Mouse (Mus musculus) ES-Bruce4 (cell line): ENCODE data around the gene Abtb1. TPM values are rescaled to one million over a fixed set of nuclear protein-coding genes. Genes with fewer than 3 reads are reported as not detected.

Experiments
- H3K27ac ChIP-seq: 2 replicates; pipeline ENCODE4 v1.5.1; 2012; ENCODE audit warnings: low read length, inconsistent platforms; ENCODE audit not compliant: insufficient read depth
- H3K27me3 ChIP-seq: 2 replicates; pipeline ENCODE4 v1.6.1; 2012; ENCODE audit warnings: mild to moderate bottlenecking, low read length, inconsistent platforms; ENCODE audit not compliant: control insufficient read depth, poor library complexity, insufficient read depth, severe bottlenecking
- H3K36me3 ChIP-seq: 2 replicates; pipeline ENCODE4 v1.6.1; 2012; ENCODE audit warnings: inconsistent platforms, mild to moderate bottlenecking, low read length, moderate library complexity; ENCODE audit not compliant: control insufficient read depth, poor library complexity, insufficient read depth, severe bottlenecking
- H3K4me1 ChIP-seq: one replicate; pipeline ENCODE4 v1.8.1; 2011; ENCODE audit warnings: low read length; ENCODE audit not compliant: control insufficient read depth, insufficient read depth
- H3K4me3 ChIP-seq: 2 replicates; pipeline ENCODE4 v1.5.1; 2011; ENCODE audit warnings: low read depth, mild to moderate bottlenecking, low read length
- H3K9ac ChIP-seq: 2 replicates; pipeline ENCODE4 v1.6.1; 2012; ENCODE audit warnings: low read depth, mild to moderate bottlenecking, inconsistent platforms; ENCODE audit not compliant: poor library complexity, severe bottlenecking
- H3K9me3 ChIP-seq: replicated peaks from 2 replicates; pipeline ENCODE4 v1.6.1; 2012; ENCODE audit warnings: mild to moderate bottlenecking, low read length, inconsistent platforms; ENCODE audit not compliant: control insufficient read depth, poor library complexity, insufficient read depth, severe bottlenecking
- CTCF ChIP-seq: IDR thresholded peaks from one replicate; pipeline ENCODE4 v1.8.1; 2011; ENCODE audit warnings: low read depth, low read length
- EP300 ChIP-seq: IDR thresholded peaks from 2 replicates; pipeline ENCODE4 v1.6.1; 2011; ENCODE audit warnings: low read depth, low read length; ENCODE audit not compliant: insufficient read depth
- POLR2A ChIP-seq: IDR thresholded peaks from one replicate; pipeline ENCODE4 v1.8.1; 2011; ENCODE audit warnings: low read length; ENCODE audit not compliant: insufficient read depth
- polyA plus RNA-seq: library from polyadenylated mRNA; stranded (reverse); fragments of >200 nt; gene quantifications from 2 replicates; pipeline ENCODE4 v1.2.4, GENCODE M21; 2011; ENCODE audit warnings: low read depth; ENCODE audit not compliant: missing spikeins, insufficient read depth, insufficient read length

Gene Abtb1
- polyA plus RNA-seq, 1 experiment: 18.3 TPM

- no peak overlapping the region for H3K4me3 ChIP-seq
- H3K36me3 ChIP-seq: no peaks in the 10 kb centered on the region
- no peaks in the 10 kb centered on the region for H3K9me3 ChIP-seq
- H3K27ac ChIP-seq: no peak overlapping the region
- no peak overlapping the region for H3K9ac ChIP-seq
- no peaks in the 10 kb centered on the region for H3K4me1 ChIP-seq
- no peak for TF ChIP-seq CTCF
- TF ChIP-seq EP300: no peak
- TF ChIP-seq POLR2A: no peak
- H3K27me3 ChIP-seq: no peaks in the 10 kb centered on the region
Observed at GRCm38 (mm10) chr6:88844901-88845565, 3.2 kb upstream of the Abtb1 start.

GRCm38 (mm10) chr6:88843781-88844725, 2.3 kb upstream of the Abtb1 start:
- Histone ChIP-seq H3K4me1 (no peaks in the 10 kb centered on the region), H3K9me3 (no peaks in the 10 kb centered on the region), H3K36me3 (no peaks in the 10 kb centered on the region), H3K9ac (no peak overlapping the region), H3K27me3 (no peaks in the 10 kb centered on the region), H3K4me3 (no peak overlapping the region), H3K27ac (no peak overlapping the region)
- TF ChIP-seq CTCF (no peak), EP300 (no peak), POLR2A (no peak)

GRCm38 (mm10) chr6:88843241-88843640, 1.5 kb upstream of the Abtb1 start:
- Histone ChIP-seq H3K27me3 (no peaks in the 10 kb centered on the region), H3K27ac (no peak overlapping the region), H3K9me3 (no peaks in the 10 kb centered on the region), H3K36me3 (no peaks in the 10 kb centered on the region), H3K4me1 (no peaks in the 10 kb centered on the region), H3K4me3 (peak overlapping the region; percentile 67), H3K9ac (no peak overlapping the region)
- no peak for TF ChIP-seq CTCF
- TF ChIP-seq POLR2A: no peak
- no peak for TF ChIP-seq EP300

GRCm38 (mm10) chr6:88842731-88843151, 957 bp upstream of the Abtb1 start:
- Histone ChIP-seq H3K4me1 (no peaks in the 10 kb centered on the region), H3K27me3 (no peaks in the 10 kb centered on the region), H3K9ac (peak overlapping the region; percentile 35), H3K36me3 (no peaks in the 10 kb centered on the region), H3K9me3 (no peaks in the 10 kb centered on the region), H3K27ac (no peak overlapping the region), H3K4me3 (peak overlapping the region; percentile 67)
- TF ChIP-seq EP300 (no peak), POLR2A (no peak), CTCF (no peak)

GRCm38 (mm10) chr6:88841514-88841780, 337 bp downstream of the Abtb1 start:
- TF ChIP-seq POLR2A: no peak
- no peak for TF ChIP-seq CTCF
- no peak for TF ChIP-seq EP300
- H3K27me3 ChIP-seq: no peaks in the 10 kb centered on the region
- H3K27ac ChIP-seq: no peak overlapping the region
- no peaks in the 10 kb centered on the region for H3K36me3 ChIP-seq
- peak overlapping the region; percentile 94 for H3K4me3 ChIP-seq
- H3K4me1 ChIP-seq: no peaks in the 10 kb centered on the region
- H3K9ac ChIP-seq: peak overlapping the region; percentile 78
- no peaks in the 10 kb centered on the region for H3K9me3 ChIP-seq

- Histone ChIP-seq H3K27ac (no peak overlapping the region), H3K36me3 (no peaks in the 10 kb centered on the region), H3K27me3 (no peaks in the 10 kb centered on the region), H3K9ac (peak overlapping the region; percentile 78), H3K4me3 (peak overlapping the region; percentile 94), H3K4me1 (no peaks in the 10 kb centered on the region), H3K9me3 (no peaks in the 10 kb centered on the region)
- TF ChIP-seq POLR2A (no peak), EP300 (no peak), CTCF (no peak)
Observed at GRCm38 (mm10) chr6:88840791-88841513, 832 bp downstream of the Abtb1 start.
